Mouse (Mus musculus) ES-E14 (cell line): ENCODE measurements around the gene Slf2. TPM values are rescaled to one million over a fixed set of nuclear protein-coding genes. Genes with fewer than 3 reads are reported as not detected.

ENCODE experiments used
- DNase-seq: peaks from one replicate; pipeline ENCODE4 v3.0.0-alpha.2; 2013; ENCODE audit warnings: low read depth, low spot score
- H3K27ac ChIP-seq: 2 replicates; pipeline ENCODE4 v1.5.1; 2012; ENCODE audit warnings: low read depth, mild to moderate bottlenecking, low read length, moderate library complexity, mixed read lengths; ENCODE audit not compliant: poor library complexity, insufficient read depth, severe bottlenecking
- H3K36me3 ChIP-seq: 2 replicates; pipeline ENCODE4 v1.6.1; 2012; ENCODE audit warnings: mild to moderate bottlenecking, low read length, moderate library complexity, mixed read lengths; ENCODE audit not compliant: control insufficient read depth, poor library complexity, insufficient read depth, severe bottlenecking
- H3K4me1 ChIP-seq, 2 experiments: fragments of 150-350 bp in 1 of 2; sonication (generic) in 1 of 2; 2 replicates each; pipeline ENCODE4 v1.6.1; 2012; ENCODE audit warnings: low read length in 2 of 2, mild to moderate bottlenecking in 1 of 2, mixed read lengths in 1 of 2; ENCODE audit not compliant: control insufficient read depth in 2 of 2, insufficient read depth in 2 of 2, poor library complexity in 1 of 2
- H3K4me3 ChIP-seq, 2 experiments: fragments of 150-350 bp in 1 of 2; sonication (generic) in 1 of 2; 2 replicates each; pipeline ENCODE4 v1.5.1; 2012; ENCODE audit warnings: low read length in 2 of 2, low read depth in 1 of 2, mild to moderate bottlenecking in 1 of 2, mixed read lengths in 1 of 2; ENCODE audit not compliant: insufficient read depth in 1 of 2, poor library complexity in 1 of 2, severe bottlenecking in 1 of 2
- H3K9ac ChIP-seq: 2 replicates; pipeline ENCODE4 v1.6.1; 2012; ENCODE audit warnings: low read depth, mild to moderate bottlenecking, low read length, mixed read lengths; ENCODE audit not compliant: poor library complexity, insufficient read depth, severe bottlenecking
- H3K9me3 ChIP-seq: fragments of 150-350 bp; sonication (generic); 2 replicates; pipeline ENCODE4 v1.6.1; 2012; ENCODE audit warnings: low read depth, mild to moderate bottlenecking, low read length; ENCODE audit not compliant: control insufficient read depth, insufficient read depth
- CHD2 ChIP-seq: IDR thresholded peaks from 2 replicates; pipeline ENCODE4 v1.6.1; 2014; ENCODE audit warnings: mild to moderate bottlenecking, low read depth, low read length, inconsistent platforms
- HCFC1 ChIP-seq: IDR thresholded peaks from 2 replicates; pipeline ENCODE4 v1.6.1; 2012; ENCODE audit warnings: low read length, inconsistent platforms, borderline replicate concordance; ENCODE audit not compliant: insufficient read depth
- MAFK ChIP-seq: IDR thresholded peaks from 2 replicates; pipeline ENCODE4 v1.6.1; 2014; ENCODE audit warnings: mild to moderate bottlenecking, low read depth, low read length, inconsistent platforms; ENCODE audit not compliant: insufficient read depth
- ZC3H11A ChIP-seq: IDR thresholded peaks from 2 replicates; pipeline ENCODE4 v1.6.1; 2012; ENCODE audit warnings: low read depth, mild to moderate bottlenecking, inconsistent platforms, low read length, borderline replicate concordance
- ZNF384 ChIP-seq: IDR thresholded peaks from 2 replicates; pipeline ENCODE4 v1.6.1; 2012; ENCODE audit warnings: low read depth, low read length, inconsistent platforms
- in situ Hi-C, 2 experiments: fragments of 600-800 bp; cut with MboI; formaldehyde crosslinking; loops; one replicate each; pipeline ENCODE4 v1.15.1; 2025; ENCODE audit warnings: low sequenced_read_pairs in 2 of 2, inconsistent platforms in 1 of 2; ENCODE audit not compliant: unreplicated experiment in 2 of 2
- total RNA-seq: library from RNA; depleted of rRNA; stranded (reverse); fragments of 300-350 nt; gene quantifications from 2 replicates; pipeline ENCODE4 v1.2.3, GENCODE M21; 2012

Slf2 gene
- total RNA-seq, 1 experiment: 48.3 TPM

DNA sequence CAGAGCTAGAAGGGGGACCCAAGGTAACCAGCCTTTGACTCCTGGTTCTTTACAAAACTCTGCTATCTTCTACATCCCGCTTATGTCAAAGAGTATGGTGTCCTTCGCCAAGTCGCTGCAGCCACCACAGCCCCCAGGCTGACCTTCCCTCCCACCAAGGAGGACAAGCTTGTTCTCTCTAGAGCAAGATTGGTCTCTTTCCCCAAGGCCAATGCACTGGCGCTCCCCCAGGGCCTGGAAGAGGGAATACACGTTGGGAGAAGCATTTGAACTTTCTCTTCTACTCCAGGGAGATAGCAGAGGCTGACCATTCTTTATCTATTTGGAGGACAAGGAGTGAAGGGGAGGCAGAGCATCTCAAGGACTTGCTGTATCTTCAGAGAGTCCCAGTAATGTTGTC is 33.4 kb upstream of the Slf2 start:
- Histone ChIP-seq H3K9ac (no peak overlapping the region), H3K4me1 (peaks cover 0 to 5% of the 10 kb centered on the region in 2 experiments; a peak in 2 of 4 replicates), H3K27ac (no peak overlapping the region), H3K4me3 (no peak overlapping the region), H3K9me3 (no peaks in the 10 kb centered on the region), H3K36me3 (no peaks in the 10 kb centered on the region)
- in situ Hi-C loops: loop anchor here (10.0 kb wide), 2 partner anchors 133 to 313 kb away; no protein-coding TSS in a partner anchor
- DNase-seq: no peak
- no peak for TF ChIP-seq ZNF384
- no peak for TF ChIP-seq MAFK
- TF ChIP-seq CHD2: no peak
- TF ChIP-seq HCFC1: no peak
- TF ChIP-seq ZC3H11A: no peak

DNA sequence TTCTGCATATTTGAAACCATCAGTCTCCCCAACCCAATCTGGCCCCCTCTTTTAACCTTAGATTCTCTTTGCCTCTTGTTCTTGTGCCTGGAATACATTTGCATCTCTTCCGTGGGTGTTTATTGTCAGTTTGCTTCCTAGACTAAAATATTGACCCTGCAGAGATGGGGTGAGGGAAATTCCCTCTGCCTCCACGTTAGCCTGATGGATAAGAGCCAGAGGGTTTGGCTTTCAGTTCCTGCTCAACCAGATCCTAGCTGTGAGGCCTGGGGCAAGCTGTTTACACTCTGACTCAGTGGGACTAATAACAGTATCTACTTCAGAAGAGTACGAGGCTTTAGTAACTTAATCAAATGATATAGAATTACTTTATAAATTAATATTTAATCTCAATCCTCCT is 32.3 kb upstream of the Slf2 start:
- no peak overlapping the region for H3K4me3 ChIP-seq
- no peak overlapping the region for H3K27ac ChIP-seq
- no peak overlapping the region for H3K9ac ChIP-seq
- no peak for DNase-seq
- no peaks in the 10 kb centered on the region for H3K9me3 ChIP-seq
- H3K4me1 ChIP-seq: no peaks in the 10 kb centered on the region; a peak in 1 of 4 replicates
- in situ Hi-C loops: loop anchor here (10.0 kb wide), 2 partner anchors 134 to 314 kb away; no protein-coding TSS in a partner anchor
- H3K36me3 ChIP-seq: no peaks in the 10 kb centered on the region
- TF ChIP-seq CHD2 (no peak), HCFC1 (no peak), ZC3H11A (no peak), MAFK (no peak), ZNF384 (no peak)

DNA sequence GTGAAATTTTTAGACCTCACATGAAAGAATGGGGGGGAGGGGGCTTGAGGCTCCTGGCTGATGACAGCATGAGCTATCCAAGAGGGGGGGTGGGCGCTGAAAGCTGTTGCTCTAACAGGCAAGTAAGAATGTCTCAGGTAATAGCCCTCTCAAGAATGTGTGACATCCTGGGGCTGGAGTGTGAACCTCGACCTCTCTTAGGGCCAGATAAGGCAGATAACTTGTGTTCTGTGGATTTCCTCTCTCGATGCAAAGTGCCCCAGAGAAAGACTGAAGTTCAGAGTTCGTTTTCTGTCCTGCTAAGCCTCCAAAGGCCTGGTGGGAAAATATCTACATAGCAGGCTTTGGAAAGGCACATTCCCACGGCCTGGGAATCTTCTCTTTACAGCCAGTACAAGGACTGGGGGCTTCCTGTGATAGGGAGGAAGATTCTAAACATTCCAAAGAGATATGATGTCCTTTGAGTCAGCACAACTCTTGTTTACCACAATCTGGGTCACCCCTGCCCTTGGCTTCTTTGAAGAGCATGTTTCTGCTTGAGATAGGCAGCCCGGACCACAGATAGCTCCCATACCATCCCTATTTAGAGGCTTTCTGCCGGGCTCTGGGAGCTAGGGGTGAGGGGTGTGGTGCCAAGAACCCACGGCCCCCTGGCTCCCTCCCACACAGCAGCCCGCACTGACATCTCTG is 31.7 kb upstream of the Slf2 start:
- Histone ChIP-seq H3K36me3 (no peaks in the 10 kb centered on the region), H3K4me1 (peaks cover 0 to 4% of the 10 kb centered on the region in 2 experiments; a peak in 2 of 4 replicates), H3K4me3 (no peak overlapping the region), H3K9ac (no peak overlapping the region), H3K27ac (no peak overlapping the region), H3K9me3 (no peaks in the 10 kb centered on the region)
- DNase-seq: no peak
- no peak for TF ChIP-seq HCFC1
- TF ChIP-seq ZNF384: no peak
- no peak for TF ChIP-seq CHD2
- TF ChIP-seq ZC3H11A: no peak
- no peak for TF ChIP-seq MAFK
- in situ Hi-C loops: loop anchor here (10.0 kb wide), 2 partner anchors 134 to 314 kb away; no protein-coding TSS in a partner anchor

DNA sequence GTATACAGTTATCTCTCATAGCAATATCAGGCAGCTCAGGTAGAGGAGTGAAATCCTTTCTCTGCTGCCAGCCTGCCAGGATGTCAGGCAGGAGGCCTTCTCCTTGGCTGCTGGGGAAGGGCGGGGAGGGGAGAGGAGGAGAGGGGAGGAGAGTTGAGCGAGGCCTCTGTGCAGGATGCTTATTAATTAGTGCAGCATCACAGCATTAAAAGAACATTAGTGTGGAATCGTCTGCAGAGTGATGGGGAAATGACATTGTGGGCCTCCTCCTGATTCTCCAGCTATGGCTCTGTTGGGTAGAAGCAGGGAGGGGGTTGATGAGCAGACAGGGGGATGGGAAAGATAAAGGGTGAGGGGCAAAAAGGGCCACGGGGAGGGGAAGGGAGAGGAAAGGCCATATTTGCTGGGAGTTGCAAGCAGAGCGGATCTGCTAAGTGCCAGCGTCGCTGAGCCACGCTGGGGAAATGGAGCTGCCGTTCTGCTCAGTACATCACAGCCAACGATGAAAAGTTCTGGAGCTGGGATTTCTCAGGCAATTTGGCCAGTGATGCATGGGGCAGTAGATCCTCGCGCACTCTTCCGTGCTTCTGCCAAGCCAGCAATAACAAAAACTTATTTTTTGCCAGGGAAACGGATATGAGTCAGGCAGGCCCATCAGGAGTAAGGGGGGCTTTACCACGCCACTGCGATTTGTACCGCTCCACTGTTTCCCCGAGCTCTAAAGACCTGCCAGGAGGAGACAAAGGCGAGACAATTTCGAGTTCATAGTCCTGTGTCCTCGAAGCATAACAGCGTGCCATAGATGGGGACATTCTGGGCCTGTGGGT is 30.8 kb upstream of the Slf2 start:
- H3K36me3 ChIP-seq: no peaks in the 10 kb centered on the region
- H3K9me3 ChIP-seq: no peaks in the 10 kb centered on the region
- H3K4me3 ChIP-seq: no peak overlapping the region
- peaks cover 0 to 6% of the 10 kb centered on the region in 2 experiments; a peak in 2 of 4 replicates for H3K4me1 ChIP-seq
- no peak for TF ChIP-seq MAFK
- TF ChIP-seq CHD2: no peak
- TF ChIP-seq ZNF384: no peak
- TF ChIP-seq HCFC1: no peak
- TF ChIP-seq ZC3H11A: no peak
- in situ Hi-C loops: loop anchor here (10.0 kb wide), 2 partner anchors 135 to 315 kb away; no protein-coding TSS in a partner anchor
- no peak for DNase-seq
- H3K27ac ChIP-seq: no peak overlapping the region
- H3K9ac ChIP-seq: no peak overlapping the region
